Comparison of ENCODE assay signal across 8 mouse cellular contexts in genomic region chr8:11550281-11550948, GRCm38 (mm10). TPM values are rescaled to one million over a fixed set of nuclear protein-coding genes. Genes with fewer than 3 reads are reported as not detected.
A peak's percentile ranks its signal among the peaks of the same experiment; 100 is the strongest.
DNase-seq lines count a peak whose midpoint lies in the region; ATAC-seq and TF ChIP-seq lines count a peak whose summit lies in the region.

Cars2 (minus strand) TSS chr8:11550783.

- peak; percentile 69; the same call in 1 of the 2 replicates for TF ChIP-seq POLR2A in cerebellum, adult 2 months (IDR thresholded peaks at IDR 0.05; ENCODE audit: borderline replicate concordance, insufficient read depth, low read length)

- H3K4me1 ChIP-seq in G1E (ENCODE audit: insufficient read depth, low read depth, low read length), result peaks cover 60% of the 10 kb centered on the region
- H3K4me1 ChIP-seq in cerebellum, adult 2 months (ENCODE audit: control insufficient read depth, insufficient read depth, low read length), result no peaks in the 10 kb centered on the region; the same call in 1 of the 2 replicates
- H3K4me1 ChIP-seq in lung, embryonic 16.5 days (replicated peaks; ENCODE audit: control insufficient read depth, insufficient read depth, low read length), result peaks cover 14% of the 10 kb centered on the region

- H3K9me3 ChIP-seq in G1E (replicated peaks), result no peaks in the 10 kb centered on the region
- no peaks in the 10 kb centered on the region for H3K9me3 ChIP-seq in lung, embryonic 16.5 days (ENCODE audit: control insufficient read depth, low read length)

- H3K9ac ChIP-seq in lung, embryonic 16.5 days (ENCODE audit: low read length), result peak within 1 kb of the TSS; percentile 92

- H3K36me3 ChIP-seq in G1E (replicated peaks), result peaks cover 36% of the 10 kb centered on the region
- H3K36me3 ChIP-seq in lung, embryonic 16.5 days (ENCODE audit: control insufficient read depth, insufficient read depth, low read length), result no peaks in the 10 kb centered on the region; the same call in none of the 2 replicates

- no peaks in the 10 kb centered on the region for H3K27me3 ChIP-seq in G1E (ENCODE audit: insufficient read depth, low read length)
- no peaks in the 10 kb centered on the region for H3K27me3 ChIP-seq in cerebellum, adult 2 months (ENCODE audit: control insufficient read depth, insufficient read depth, low read length)
- H3K27me3 ChIP-seq in lung, embryonic 16.5 days (ENCODE audit: control insufficient read depth, insufficient read depth, low read depth, low read length), result no peaks in the 10 kb centered on the region

- peak within 1 kb of the TSS; percentile 72 for H3K4me2 ChIP-seq in lung, embryonic 16.5 days (ENCODE audit: low read depth, low read length)

- under 1% methylated on average over 52 of the region's 53 CpGs for WGBS in cerebellum, adult 2 months
- WGBS in lung, embryonic 16.5 days, result 0% methylated on average over 53 of the region's 53 CpGs

- peak; percentile 88 for DNase-seq in G1E (ENCODE audit: low spot score)
- DNase-seq in cerebellum, adult 2 months, result peak; percentile 93 to 94
- DNase-seq in forelimb bud, embryonic 11.5 days (ENCODE audit: low read depth, low spot score), result peak; percentile 90
- peak; percentile 78 for DNase-seq in layer of hippocampus, adult 9-10 months (ENCODE audit: low spot score)
- peak; percentile 66 for DNase-seq in ovary, postnatal 10 days (ENCODE audit: low spot score)
- peak; percentile 86 to 89 for DNase-seq in thymus, postnatal 10 days (ENCODE audit: low spot score in 2 of 2)

- H3K4me3 ChIP-seq in G1E (ENCODE audit: low read depth, low read length), result peak within 1 kb of the TSS; percentile 79
- peak within 1 kb of the TSS; percentile 71 for H3K4me3 ChIP-seq in cerebellum, adult 2 months (replicated peaks; ENCODE audit: insufficient read depth, low read depth, low read length)
- H3K4me3 ChIP-seq in lung, embryonic 16.5 days (ENCODE audit: low read length), result peak within 1 kb of the TSS; percentile 85

- no peak for TF ChIP-seq CTCF in G1E (IDR thresholded peaks at IDR 0.05; ENCODE audit: low read depth, low read length)
- TF ChIP-seq CTCF in cerebellum, adult 2 months (IDR thresholded peaks at IDR 0.05; ENCODE audit: borderline replicate concordance, insufficient read depth, low read depth, low read length), result no peak

- ATAC-seq in G1E (ENCODE audit: extremely low read depth, insufficient number of reproducible peaks, low FRiP score, poor library complexity, severe bottlenecking), result peak; percentile 67
- ATAC-seq in hematopoietic stem cell, adult 5-6 weeks (replicated peaks in 1 of 2; ENCODE audit: insufficient read depth in 1 of 2, low FRiP score in 2 of 2, low TSS enrichment in 1 of 2, low read depth in 1 of 2, poor library complexity in 2 of 2, severe bottlenecking in 2 of 2), result peak; percentile 73 to 80
- peak; percentile 77 for ATAC-seq in lung, embryonic 16.5 days (ENCODE audit: low read depth)

- peak within 1 kb of the TSS; percentile 74 for H3K27ac ChIP-seq in cerebellum, adult 2 months (ENCODE audit: insufficient read depth, low read length)
- H3K27ac ChIP-seq in lung, embryonic 16.5 days (ENCODE audit: low read length), result peak within 1 kb of the TSS; percentile 96

RNA-seq across cellular contexts. Expression of gene Cars2, which starts in this region (rescaled TPM):
- total RNA-seq in G1E (2014; fragmentation: Nextera tagmentation) (25.7 and 31.8 TPM in 2 replicates), G1E (2017) (47.4 and 57.9 TPM in 2 replicates)
- 34.7 and 53.4 TPM in 2 replicates for polyA plus RNA-seq in G1E (2012)
- 27.4 and 27.6 TPM in 2 replicates for polyA plus RNA-seq in cerebellum, adult 2 months (2012; rRNA removed)
- total RNA-seq in hematopoietic stem cell, adult 5-6 weeks (2017), result 37.0 and 41.1 TPM in 2 replicates
- polyA plus RNA-seq in lung, embryonic 16.5 days (2015; fragmentation: Nextera tagmentation; extraction: Ambion mirVana), result 24.5 and 27.2 TPM in 2 replicates

Comparison
In these comparisons a context has a peak if more than half of its experiments do, and no peak if none do; other contexts are left out.
1. Peak in every context shown above with its lines: DNase-seq, ATAC-seq, H3K4me3 ChIP-seq and H3K27ac ChIP-seq.